Mouse (Mus musculus) urinary bladder, adult 18-20 months (tissue): ENCODE measurements at regions not wholly inside any gene's neighbourhood (a gene's known extent, or its start where the extent isn't known, plus 50 kb on each side); places are given as distances from the start of the nearest gene placed in this dataset.
"Not testable (repeated sequence)": the region's sequence is repeated elsewhere in the genome, so short reads cannot be mapped to it uniquely, and the experiment has no call there.

Source experiments
- DNase-seq, 2 experiments: peaks; one replicate each; pipeline ENCODE4 v3.0.0; 2022; ENCODE audit warnings: low spot score in 2 of 2, mixed read lengths in 2 of 2

DNA sequence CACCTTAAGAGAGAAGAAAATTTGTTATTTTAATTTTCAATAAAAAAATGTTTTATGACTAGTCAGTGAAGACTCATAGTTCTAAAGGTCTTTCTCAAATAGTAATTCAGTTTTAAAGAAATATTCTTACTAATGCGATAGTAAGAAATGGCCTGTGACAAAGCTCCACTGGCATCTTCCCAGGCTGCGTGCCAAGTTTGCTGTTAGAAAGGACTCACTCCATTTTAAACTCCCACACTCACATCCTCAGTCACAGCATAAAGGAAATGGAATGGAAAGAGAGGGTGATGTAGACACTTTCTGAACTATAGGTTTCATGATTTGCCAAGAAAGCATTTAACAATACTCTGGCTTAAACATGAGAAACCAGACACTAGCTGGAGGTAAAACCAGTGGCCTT lies 436.6 kb downstream of the Mei4 start:
- no peak for DNase-seq

DNA sequence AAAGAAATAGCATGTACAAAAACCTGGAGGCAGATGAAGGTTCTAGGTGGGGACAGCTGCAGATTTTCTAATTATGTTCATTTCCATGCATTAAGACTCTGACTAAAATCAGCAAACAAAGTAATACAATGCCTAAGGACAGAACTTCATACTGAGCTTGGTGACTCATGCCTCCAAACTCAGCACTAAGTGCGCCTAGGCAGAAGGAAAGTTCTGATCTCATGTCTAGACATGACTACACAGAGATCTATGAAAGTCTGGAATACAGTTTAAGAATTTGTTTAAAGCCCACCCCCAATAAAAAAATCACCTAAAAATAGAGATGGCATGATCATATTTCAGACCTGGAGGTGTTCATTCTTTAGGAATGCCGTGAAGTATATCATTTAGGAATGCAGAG lies 442.8 kb downstream of the Mei4 start:
- no peak for DNase-seq

DNA sequence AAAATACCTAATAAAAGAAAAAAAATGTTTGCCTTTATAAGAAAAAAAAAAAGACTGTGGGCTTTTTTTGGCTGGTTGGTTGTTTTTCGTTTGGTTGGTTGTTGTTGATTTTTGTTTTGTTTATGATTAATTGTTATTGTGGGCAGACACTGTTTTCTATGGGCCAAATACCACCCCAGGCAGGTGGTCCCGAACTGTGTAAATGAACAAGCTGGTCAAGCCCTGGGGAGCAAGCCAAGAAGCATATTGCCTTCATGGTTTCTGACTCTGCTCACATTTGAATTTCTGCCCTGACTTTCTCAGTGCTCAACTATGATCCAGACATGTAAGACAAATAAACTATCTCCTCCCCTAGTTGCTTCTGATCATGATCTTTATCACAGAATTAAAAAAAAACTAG lies 449.0 kb downstream of the Mei4 start:
- DNase-seq: no peak

- DNase-seq: no peak
Observed at GRCm38 (mm10) chr9:82340452-82340851, 477.0 kb downstream of the Mei4 start.

DNA sequence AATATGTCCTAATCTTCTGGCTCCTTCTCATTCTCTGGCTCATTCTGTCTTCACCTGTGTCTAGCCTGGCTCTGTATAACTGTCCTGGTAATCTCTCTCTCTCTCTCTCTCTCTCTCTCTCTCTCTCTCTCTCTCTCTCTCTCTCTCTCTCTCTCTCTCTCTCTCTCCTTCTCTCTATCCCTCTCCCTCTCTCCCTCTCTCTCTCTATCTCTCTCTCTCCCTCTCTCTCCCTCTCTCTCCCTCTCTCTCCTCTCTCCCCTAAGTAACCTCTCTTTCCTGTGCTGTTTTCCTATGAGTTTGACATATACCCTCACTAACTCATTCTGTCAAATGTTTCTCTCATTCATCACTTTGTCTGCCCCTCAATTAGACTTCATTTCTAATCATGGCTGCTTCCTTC lies 478.6 kb upstream of the Irak1bp1 start:
- DNase-seq: not testable (repeated sequence)

DNA sequence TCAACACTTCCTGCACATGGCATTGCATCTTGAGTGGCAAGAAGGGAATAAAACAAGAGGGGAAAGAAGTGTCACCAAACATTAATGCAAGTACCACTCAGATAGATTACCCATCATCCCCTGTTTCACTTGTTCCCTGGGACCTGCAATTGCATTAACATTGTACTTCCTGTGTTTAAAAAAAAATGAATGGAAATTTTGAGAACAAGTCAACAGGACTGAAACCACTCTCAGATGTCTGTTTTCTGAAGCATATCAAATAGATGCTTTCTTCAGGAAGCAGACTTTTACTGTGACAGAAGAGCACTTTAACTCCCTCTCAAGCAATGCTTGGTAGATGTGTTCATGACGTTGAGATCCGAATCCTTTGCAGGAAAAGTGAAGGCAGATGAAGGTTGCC lies 469.8 kb upstream of the Irak1bp1 start:
- DNase-seq: no peak

DNA sequence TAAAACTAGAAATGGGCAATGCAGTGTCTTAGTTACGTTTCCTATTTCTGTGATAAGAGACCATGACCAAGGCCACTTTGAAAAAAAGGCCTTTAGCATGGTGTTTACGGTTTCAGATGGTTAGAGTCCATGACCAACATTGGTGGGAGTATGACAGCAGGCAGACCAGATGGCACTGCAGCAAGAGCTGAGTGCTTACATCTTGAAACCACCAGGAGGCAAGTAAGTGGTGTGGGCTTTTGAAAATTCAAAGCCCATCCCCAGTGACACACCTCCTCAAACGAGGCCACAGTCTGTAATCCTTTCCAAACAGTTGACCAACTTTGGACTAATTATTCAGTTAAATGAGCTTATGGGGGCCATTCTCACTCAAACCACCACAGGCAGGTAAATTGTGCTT lies 427.0 kb upstream of the Irak1bp1 start:
- no peak for DNase-seq

DNA sequence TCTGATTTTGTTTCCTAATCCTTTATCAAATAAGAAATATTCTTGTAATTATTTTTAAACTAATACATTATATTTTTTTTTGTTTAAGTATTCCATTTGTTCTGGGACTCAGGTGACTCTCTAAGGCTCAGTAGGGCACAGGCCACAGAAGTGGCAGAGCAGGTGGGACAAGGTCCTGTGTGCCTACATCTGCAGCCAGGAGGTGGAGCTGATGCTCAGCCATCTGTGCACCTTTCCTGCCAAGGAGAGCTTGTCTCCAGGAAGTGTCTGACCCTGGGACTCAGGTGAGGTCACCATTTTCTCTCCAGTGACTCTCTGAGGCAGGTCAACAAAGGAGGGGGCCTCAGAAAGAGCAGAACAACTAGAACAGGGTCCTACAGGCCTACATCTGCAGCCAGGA lies 425.3 kb upstream of the Irak1bp1 start:
- peak; percentile 19 to 44 for DNase-seq

DNA sequence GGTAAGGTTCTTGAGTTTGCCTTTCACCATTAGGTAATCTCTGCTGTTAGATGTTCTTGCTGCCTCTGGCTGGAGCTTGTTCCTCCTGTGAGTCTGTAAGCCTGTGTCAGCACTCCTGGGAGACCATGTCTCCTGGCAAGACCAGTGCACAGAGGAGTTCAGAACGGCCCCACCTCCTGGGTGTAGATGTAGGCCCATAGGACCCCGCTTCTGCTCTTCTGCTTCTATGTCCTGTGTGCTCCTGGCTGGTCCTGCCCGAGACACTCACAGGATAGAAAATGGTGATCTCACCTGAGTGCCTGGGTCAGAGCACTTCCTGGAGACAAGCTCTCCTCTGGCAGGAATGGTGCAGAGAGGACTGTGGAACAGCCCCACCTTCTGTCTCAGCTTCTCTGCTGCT lies 422.2 kb upstream of the Irak1bp1 start:
- no peak for DNase-seq

GRCm38 (mm10) chr9:82408969-82409368 lies 420.4 kb upstream of the Irak1bp1 start:
- no peak for DNase-seq
